ENCODE assay signal across 25 mouse cellular contexts in genomic region chr3:65001131-65001530, GRCm38 (mm10).
"Had no signal": no experiment of that assay in that cellular context is flagged by ENCODE, and none has a peak within 500 bp of the region (broad histone marks: within the 10 kb centered on the region; RNA-seq: fewer than 3 reads in every experiment).

No protein-coding gene starts in this region.

- H3K9ac ChIP-seq: heart, embryonic 12.5 days; hindbrain, embryonic 14.5 days; kidney, embryonic 15.5 days; limb, embryonic 13.5 days; liver, embryonic 13.5 days; liver, embryonic 15.5 days had no signal

- ATAC-seq: hindbrain, embryonic 16.5 days; intestine, embryonic 16.5 days had no signal

- H3K36me3 ChIP-seq: heart, embryonic 10.5 days; heart, embryonic 12.5 days; kidney, embryonic 15.5 days; limb, embryonic 13.5 days; liver, embryonic 13.5 days; liver, embryonic 15.5 days had no signal

- H3K9me3 ChIP-seq: heart, embryonic 10.5 days; heart, embryonic 12.5 days; kidney, embryonic 15.5 days; limb, embryonic 13.5 days; liver, embryonic 13.5 days; liver, embryonic 15.5 days had no signal

- H3K27me3 ChIP-seq: heart, embryonic 12.5 days; kidney, embryonic 15.5 days; limb, embryonic 13.5 days; liver, embryonic 13.5 days; liver, embryonic 15.5 days had no signal

- H3K4me3 ChIP-seq: gastrocnemius, adult 2 months; heart, embryonic 10.5 days; heart, embryonic 12.5 days; kidney, embryonic 15.5 days; left cerebral cortex, adult 2 months; limb, embryonic 13.5 days; liver, embryonic 13.5 days; liver, embryonic 15.5 days had no signal

- H3K4me2 ChIP-seq: heart, embryonic 12.5 days; hindbrain, embryonic 14.5 days; kidney, embryonic 15.5 days; limb, embryonic 13.5 days; liver, embryonic 11.5 days; liver, embryonic 13.5 days; liver, embryonic 15.5 days had no signal

- H3K27ac ChIP-seq: gastrocnemius, adult 2 months; heart, embryonic 10.5 days; hindbrain, embryonic 14.5 days; kidney, embryonic 15.5 days; kidney, postnatal 0 days; left cerebral cortex, adult 2 months; limb, embryonic 13.5 days; liver, embryonic 13.5 days; liver, embryonic 15.5 days had no signal

- H3K4me1 ChIP-seq: heart, embryonic 10.5 days; heart, embryonic 12.5 days; kidney, embryonic 15.5 days; liver, embryonic 13.5 days; liver, embryonic 15.5 days had no signal

- DNase-seq: gastrocnemius, adult 2 months; gastrocnemius, postnatal 10 days; gastrocnemius, postnatal 25 days; heart, adult 18-20 months; heart, postnatal 10 days; heart, postnatal 36 days; kidney, adult 11 months; kidney, adult 2 months; kidney, adult 9 months; kidney, postnatal 14 days; kidney, postnatal 36 days; layer of hippocampus, adult 9-11 months; liver; liver, embryonic 13.5 days had no signal
